Mouse (Mus musculus) adrenal gland, postnatal 14 days (tissue): ENCODE data around the gene H2al1h. TPM values are rescaled to one million over a fixed set of nuclear protein-coding genes. Genes with fewer than 3 reads are reported as not detected.
"Not testable (repeated sequence)": the region's sequence is repeated elsewhere in the genome, so short reads cannot be mapped to it uniquely, and the experiment has no call there.

Experiments
- DNase-seq: peaks from one replicate; pipeline ENCODE4 v3.0.0; 2021; ENCODE audit warnings: mixed read lengths
- long read RNA-seq, 2 experiments: library from polyadenylated mRNA; stranded (forward); transcript quantifications; one replicate each; pipeline ENCODE4 v2.0.0; 2021
- total RNA-seq: library from RNA; stranded (reverse); gene quantifications from 2 replicates; pipeline ENCODE4 v1.2.3, GENCODE M21; 2021

Gene H2al1h
- not detected in 2 replicates for total RNA-seq
- long read RNA-seq, experiment 1, result 0 reads
- long read RNA-seq, experiment 2, result 0 reads

GRCm38 (mm10) chrX:11321192-11321591 lies at the start of gene H2al1h:
TSS of gene H2al1h (plus strand) at chrX:11321492.
- not testable (repeated sequence) for DNase-seq

- DNase-seq, result no peak
Measured at GRCm38 (mm10) chrX:11273190-11273589, 48.1 kb upstream of the H2al1h start.

GRCm38 (mm10) chrX:11277083-11277482 lies 44.2 kb upstream of the H2al1h start:
- no peak for DNase-seq

- no peak for DNase-seq
Measured at GRCm38 (mm10) chrX:11280741-11281140, 40.6 kb upstream of the H2al1h start.

GRCm38 (mm10) chrX:11288306-11288882 lies 32.9 kb upstream of the H2al1h start:
- DNase-seq, result peak; percentile 19

- no peak for DNase-seq
Measured at GRCm38 (mm10) chrX:11289244-11289643, 32.0 kb upstream of the H2al1h start.

- not testable (repeated sequence) for DNase-seq
Measured at GRCm38 (mm10) chrX:11298957-11299356, 22.3 kb upstream of the H2al1h start, which contains the start of gene H2al1a. TSS of gene H2al1a (plus strand) at chrX:11299257.

GRCm38 (mm10) chrX:11302132-11302531 lies 19.2 kb upstream of the H2al1h start, which contains the start of gene H2al1b:
TSS of gene H2al1b (plus strand) at chrX:11302432.
- DNase-seq, result not testable (repeated sequence)

- not testable (repeated sequence) for DNase-seq
Measured at GRCm38 (mm10) chrX:11305355-11305754, 15.9 kb upstream of the H2al1h start, which contains the start of gene H2al1c. TSS of gene H2al1c (plus strand) at chrX:11305655.

- not testable (repeated sequence) for DNase-seq
Measured at GRCm38 (mm10) chrX:11308524-11308923, 12.8 kb upstream of the H2al1h start, which contains the start of gene H2al1d. TSS of gene H2al1d (plus strand) at chrX:11308824.

- DNase-seq, result not testable (repeated sequence)
Measured at GRCm38 (mm10) chrX:11311634-11312033, 9.7 kb upstream of the H2al1h start, which contains the start of gene H2al1e. TSS of gene H2al1e (plus strand) at chrX:11311934.

GRCm38 (mm10) chrX:11314858-11315257 lies 6.4 kb upstream of the H2al1h start, which contains the start of gene H2al1f:
TSS of gene H2al1f (plus strand) at chrX:11315158.
- DNase-seq, result not testable (repeated sequence)

- DNase-seq, result not testable (repeated sequence)
Measured at GRCm38 (mm10) chrX:11317956-11318355, 3.3 kb upstream of the H2al1h start, which contains the start of gene H2al1g. TSS of gene H2al1g (plus strand) at chrX:11318256.

- not testable (repeated sequence) for DNase-seq
Measured at GRCm38 (mm10) chrX:11324359-11324758, 3.1 kb downstream of the H2al1h start, which contains the start of gene H2al1i. TSS of gene H2al1i (plus strand) at chrX:11324659.

- DNase-seq, result not testable (repeated sequence)
Measured at GRCm38 (mm10) chrX:11327522-11327921, 6.2 kb downstream of the H2al1h start, which contains the start of gene H2al1j. TSS of gene H2al1j (plus strand) at chrX:11327822.

GRCm38 (mm10) chrX:11345762-11346161 lies 24.5 kb downstream of the H2al1h start:
- DNase-seq, result no peak

- DNase-seq, result no peak
Measured at GRCm38 (mm10) chrX:11346756-11347155, 25.5 kb downstream of the H2al1h start.

- DNase-seq, result no peak
Measured at GRCm38 (mm10) chrX:11360823-11361222, 39.5 kb downstream of the H2al1h start.

- no peak for DNase-seq
Measured at GRCm38 (mm10) chrX:11361261-11361660, 40.0 kb downstream of the H2al1h start.

- DNase-seq, result peak; percentile 58
Measured at GRCm38 (mm10) chrX:11363890-11364289, 42.6 kb downstream of the H2al1h start.

- DNase-seq, result no peak
Measured at GRCm38 (mm10) chrX:11365151-11365550, 43.9 kb downstream of the H2al1h start.
